Mouse (Mus musculus) myocyte (in vitro differentiated cells): ENCODE results near the gene Svip. TPM values are rescaled to one million over a fixed set of nuclear protein-coding genes. Genes with fewer than 3 reads are reported as not detected.

Experiments used
- H3K27me3 ChIP-seq: one replicate; pipeline ENCODE4 v1.6.1; 2011; ENCODE audit not compliant: control insufficient read depth, insufficient read depth, insufficient read length
- H3K36me3 ChIP-seq: one replicate; pipeline ENCODE4 v1.6.1; 2011; ENCODE audit not compliant: control insufficient read depth, insufficient read depth
- H3K4me2 ChIP-seq: one replicate; pipeline ENCODE4 v1.6.1; 2011; ENCODE audit warnings: low read depth, control low read depth
- H3K4me3 ChIP-seq: one replicate; pipeline ENCODE4 v1.5.1; 2011; ENCODE audit warnings: mild to moderate bottlenecking, control low read depth, moderate library complexity
- H3K79me2 ChIP-seq: one replicate; pipeline ENCODE4 v1.6.1; 2011; ENCODE audit not compliant: control insufficient read depth, insufficient read depth
- H3ac ChIP-seq: one replicate; pipeline ENCODE4 v1.6.1; 2011; ENCODE audit not compliant: control insufficient read depth, insufficient read length
- CEBPB ChIP-seq: IDR thresholded peaks from 2 replicates; pipeline ENCODE4 v1.6.1; 2011; ENCODE audit warnings: mild to moderate bottlenecking, moderate library complexity; ENCODE audit not compliant: poor library complexity, insufficient read depth, severe bottlenecking
- E2F4 ChIP-seq: IDR thresholded peaks from one replicate; pipeline ENCODE4 v1.6.1; 2011; ENCODE audit warnings: mild to moderate bottlenecking, control low read depth, moderate library complexity; ENCODE audit not compliant: insufficient read depth
- MAX ChIP-seq: IDR thresholded peaks from one replicate; pipeline ENCODE4 v1.6.1; 2011; ENCODE audit warnings: low read depth, mild to moderate bottlenecking, control low read depth
- MYOD1 ChIP-seq, 3 experiments: IDR thresholded peaks; one replicate each; pipeline ENCODE4 v1.6.1; 2011; ENCODE audit warnings: control low read depth in 2 of 3, low read depth in 2 of 3, mild to moderate bottlenecking in 2 of 3, moderate library complexity in 1 of 3; ENCODE audit not compliant: insufficient read length in 2 of 3, control insufficient read depth in 1 of 3
- MYOG ChIP-seq, 3 experiments: IDR thresholded peaks; one replicate each; pipeline ENCODE4 v1.6.1; 2011; ENCODE audit warnings: control low read depth in 2 of 3, low read depth in 2 of 3, mild to moderate bottlenecking in 2 of 3; ENCODE audit not compliant: insufficient read length in 2 of 3, control insufficient read depth in 1 of 3, insufficient read depth in 1 of 3
- POLR2A ChIP-seq: IDR thresholded peaks from one replicate; pipeline ENCODE4 v1.6.1; 2011; ENCODE audit warnings: low read depth, mild to moderate bottlenecking, control low read depth, moderate library complexity; ENCODE audit not compliant: insufficient read length
- POLR2AphosphoS2 ChIP-seq: IDR thresholded peaks from one replicate; pipeline ENCODE4 v1.6.1; 2011; ENCODE audit warnings: low read depth, control low read depth; ENCODE audit not compliant: insufficient read length
- REST ChIP-seq: IDR thresholded peaks from one replicate; pipeline ENCODE4 v1.6.1; 2011; ENCODE audit warnings: mild to moderate bottlenecking, control low read depth, moderate library complexity; ENCODE audit not compliant: insufficient read depth, insufficient read length
- SRF ChIP-seq: IDR thresholded peaks from one replicate; pipeline ENCODE4 v1.6.1; 2011; ENCODE audit warnings: low read depth; ENCODE audit not compliant: control insufficient read depth, insufficient read length
- TCF12 ChIP-seq: IDR thresholded peaks from one replicate; pipeline ENCODE4 v1.6.1; 2011; ENCODE audit warnings: mild to moderate bottlenecking, control low read depth; ENCODE audit not compliant: poor library complexity, insufficient read depth, severe bottlenecking
- TCF3 ChIP-seq: IDR thresholded peaks from one replicate; pipeline ENCODE4 v1.6.1; 2011; ENCODE audit warnings: low read depth, control low read depth; ENCODE audit not compliant: insufficient read length
- USF1 ChIP-seq: IDR thresholded peaks from one replicate; pipeline ENCODE4 v1.6.1; 2011; ENCODE audit warnings: low read depth, mild to moderate bottlenecking, control low read depth, moderate library complexity
- polyA plus RNA-seq: library from polyadenylated mRNA; unstranded; fragments of >200 nt; fragmentation: generic; extraction: Trizol; gene quantifications from one replicate; pipeline ENCODE4 v1.2.1, GENCODE M21; 2012; ENCODE audit warnings: missing spikeins

Gene Svip
- polyA plus RNA-seq, 1 experiment, result 0.80 TPM

- H3K36me3 ChIP-seq, result no peaks in the 10 kb centered on the region
- H3K79me2 ChIP-seq, result no peaks in the 10 kb centered on the region
- TF ChIP-seq POLR2AphosphoS2, result no peak
- H3K27me3 ChIP-seq, result no peaks in the 10 kb centered on the region
- no peak overlapping the region for H3ac ChIP-seq
- no peak overlapping the region for H3K4me3 ChIP-seq
- no peak overlapping the region for H3K4me2 ChIP-seq
Measured at GRCm38 (mm10) chr7:51975181-51975580, 30.6 kb downstream of the Svip start.

- Histone ChIP-seq H3K36me3 (no peaks in the 10 kb centered on the region), H3K4me3 (no peak overlapping the region), H3K27me3 (no peaks in the 10 kb centered on the region), H3K4me2 (no peak overlapping the region), H3K79me2 (no peaks in the 10 kb centered on the region), H3ac (no peak overlapping the region)
- TF ChIP-seq TCF3 (no peak), USF1 (no peak), REST (no peak), POLR2AphosphoS2 (no peak), MYOD1 (IDR thresholded peaks at IDR 0.05; ENCODE audit: control insufficient read depth in 1 of 3, insufficient read length in 2 of 3, low read depth in 2 of 3) (no peak), MAX (no peak), CEBPB (no peak), TCF12 (no peak), E2F4 (no peak), SRF (no peak), MYOG (IDR thresholded peaks at IDR 0.05; ENCODE audit: control insufficient read depth in 1 of 3, insufficient read depth in 1 of 3, insufficient read length in 2 of 3, low read depth in 2 of 3) (no peak)
Measured at GRCm38 (mm10) chr7:51973526-51973925, 32.3 kb downstream of the Svip start.

- Histone ChIP-seq H3K4me2 (no peak overlapping the region), H3K4me3 (no peak overlapping the region), H3ac (no peak overlapping the region), H3K79me2 (no peaks in the 10 kb centered on the region), H3K27me3 (no peaks in the 10 kb centered on the region), H3K36me3 (no peaks in the 10 kb centered on the region)
- TF ChIP-seq POLR2A (no peak), TCF12 (no peak), REST (no peak), TCF3 (no peak), SRF (no peak), POLR2AphosphoS2 (no peak)
Measured at GRCm38 (mm10) chr7:51973091-51973490, 32.7 kb downstream of the Svip start.

- Histone ChIP-seq H3K4me2 (no peak overlapping the region), H3K36me3 (no peaks in the 10 kb centered on the region), H3ac (no peak overlapping the region), H3K79me2 (no peaks in the 10 kb centered on the region), H3K27me3 (no peaks in the 10 kb centered on the region), H3K4me3 (no peak overlapping the region)
- TF ChIP-seq POLR2AphosphoS2, result no peak
- no peak for TF ChIP-seq USF1
- no peak for TF ChIP-seq MYOD1 (IDR thresholded peaks at IDR 0.05; ENCODE audit: control insufficient read depth in 1 of 3, insufficient read length in 2 of 3, low read depth in 2 of 3)
- TF ChIP-seq E2F4, result no peak
- TF ChIP-seq MAX, result no peak
- no peak for TF ChIP-seq POLR2A
- no peak for TF ChIP-seq SRF
- no peak for TF ChIP-seq TCF12
- TF ChIP-seq TCF3, result no peak
- no peak for TF ChIP-seq CEBPB
- no peak for TF ChIP-seq MYOG (IDR thresholded peaks at IDR 0.05; ENCODE audit: control insufficient read depth in 1 of 3, insufficient read depth in 1 of 3, insufficient read length in 2 of 3, low read depth in 2 of 3)
- TF ChIP-seq REST, result no peak
Measured at GRCm38 (mm10) chr7:51972252-51972855, 33.5 kb downstream of the Svip start.

GRCm38 (mm10) chr7:51969379-51969778 is 36.4 kb downstream of the Svip start:
- Histone ChIP-seq H3K36me3 (no peaks in the 10 kb centered on the region), H3K4me2 (no peak overlapping the region), H3ac (no peak overlapping the region), H3K79me2 (no peaks in the 10 kb centered on the region), H3K4me3 (no peak overlapping the region), H3K27me3 (no peaks in the 10 kb centered on the region)
- TF ChIP-seq POLR2A (no peak), MYOD1 (IDR thresholded peaks at IDR 0.05; ENCODE audit: control insufficient read depth in 1 of 3, insufficient read length in 2 of 3, low read depth in 2 of 3) (no peak), MAX (no peak), E2F4 (no peak), MYOG (IDR thresholded peaks at IDR 0.05; ENCODE audit: control insufficient read depth in 1 of 3, insufficient read depth in 1 of 3, insufficient read length in 2 of 3, low read depth in 2 of 3) (no peak), TCF3 (no peak), SRF (no peak), REST (no peak), CEBPB (no peak), TCF12 (no peak), USF1 (no peak), POLR2AphosphoS2 (no peak)
